Mouse (Mus musculus) hindbrain, embryonic 14.5 days (tissue): ENCODE results near the gene Etnk1. TPM values are rescaled to one million over a fixed set of nuclear protein-coding genes. Genes with fewer than 3 reads are reported as not detected.

Source experiments
- ATAC-seq: fragments of 200-750 bp; cut with Nextera tagmentation; 2 replicates; pipeline ENCODE4 v1.8.0; 2017; ENCODE audit warnings: moderate number of reproducible peaks, mild to moderate bottlenecking, moderate TSS enrichment, moderate library complexity; ENCODE audit not compliant: low FRiP score
- DNase-seq: peaks from one replicate; pipeline ENCODE4 v3.0.0-alpha.2; 2015; ENCODE audit warnings: low spot score
- H3K27ac ChIP-seq: fragments of 300-500 bp; sonication (generic); 2 replicates; pipeline ENCODE4 v1.5.1; 2014; ENCODE audit warnings: mild to moderate bottlenecking, moderate library complexity
- H3K27me3 ChIP-seq: fragments of 300-500 bp; sonication (generic); 2 replicates; pipeline ENCODE4 v1.6.1; 2014; ENCODE audit warnings: mild to moderate bottlenecking, low read length, mixed read lengths; ENCODE audit not compliant: control insufficient read depth, insufficient read depth
- H3K36me3 ChIP-seq: fragments of 300-500 bp; sonication (generic); replicated peaks from 2 replicates; pipeline ENCODE4 v1.6.1; 2014; ENCODE audit not compliant: control insufficient read depth, insufficient read depth
- H3K4me1 ChIP-seq: fragments of 300-500 bp; sonication (generic); replicated peaks from 2 replicates; pipeline ENCODE4 v1.6.1; 2014; ENCODE audit warnings: antibody characterized with exemption, low read length, mixed read lengths; ENCODE audit not compliant: control insufficient read depth, insufficient read depth
- H3K4me2 ChIP-seq: fragments of 300-500 bp; sonication (generic); replicated peaks from 2 replicates; pipeline ENCODE4 v1.6.1; 2014; ENCODE audit warnings: mild to moderate bottlenecking, moderate library complexity
- H3K4me3 ChIP-seq: fragments of 300-500 bp; sonication (generic); replicated peaks from 2 replicates; pipeline ENCODE4 v1.5.1; 2014; ENCODE audit warnings: mild to moderate bottlenecking, low read length
- H3K9ac ChIP-seq: fragments of 300-500 bp; sonication (generic); 2 replicates; pipeline ENCODE4 v1.6.1; 2014
- H3K9me3 ChIP-seq: fragments of 300-500 bp; sonication (generic); 2 replicates; pipeline ENCODE4 v1.6.1; 2016; ENCODE audit warnings: low read length; ENCODE audit not compliant: control insufficient read depth
- WGBS: fragments of 180-500 bp; shearing (Covaris S2); extraction: QIAGEN DNeasy Blood & Tissue Kit; methylation state at CpG from one replicate; pipeline ENCODE4 v1.1.7; 2014; 5-methylcytosine and 5-hydroxymethylcytosine counted together
- polyA plus RNA-seq: library from polyadenylated mRNA; unstranded; fragments of >200 nt; fragmentation: Nextera tagmentation; extraction: Ambion mirVana; gene quantifications from 2 replicates; pipeline ENCODE4 v1.2.1, GENCODE M21; 2014

Gene Etnk1
- polyA plus RNA-seq, 1 experiment from 2014 or later: 62.1 TPM

DNA sequence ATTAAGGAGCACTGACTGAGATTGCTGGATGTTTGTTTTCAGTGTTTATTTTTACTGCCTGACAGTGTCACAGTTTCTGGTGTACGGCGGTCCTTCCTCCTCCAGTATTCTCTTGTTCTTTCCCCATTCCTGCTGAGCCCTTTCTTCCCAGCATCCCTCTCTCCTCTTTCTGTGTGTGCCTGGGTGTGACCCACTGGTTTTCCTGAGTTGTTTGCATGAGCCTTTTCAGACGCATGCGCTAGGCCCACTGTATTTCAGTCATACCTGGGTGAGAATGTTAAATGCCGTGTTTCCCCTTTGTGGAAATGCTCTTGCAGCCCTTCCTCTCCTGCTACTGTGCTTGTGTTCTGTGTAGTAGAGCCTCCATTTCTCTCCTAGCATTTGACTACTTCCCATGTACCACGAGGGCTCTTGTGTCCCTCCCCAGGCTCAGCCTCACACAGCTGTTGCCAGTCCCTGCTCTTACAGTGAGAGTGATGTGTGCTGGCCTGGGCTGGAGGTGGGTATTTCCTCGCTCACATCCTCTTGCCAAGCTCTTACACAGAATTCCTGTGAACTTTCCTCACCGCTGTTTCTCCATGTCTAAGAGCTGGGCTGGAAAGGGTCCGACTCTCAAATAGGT, 24.6 kb downstream of the Etnk1 start:
- H3K9me3 ChIP-seq: no peaks in the 10 kb centered on the region
- no peak overlapping the region for H3K4me3 ChIP-seq
- 80% methylated on average over 9 of the region's 9 CpGs for WGBS
- peaks cover 32% of the 10 kb centered on the region for H3K36me3 ChIP-seq
- no peak overlapping the region for H3K9ac ChIP-seq
- DNase-seq: no peak
- no peak overlapping the region for H3K4me2 ChIP-seq
- ATAC-seq: no peak
- no peak overlapping the region for H3K27ac ChIP-seq
- no peaks in the 10 kb centered on the region for H3K4me1 ChIP-seq
- no peaks in the 10 kb centered on the region for H3K27me3 ChIP-seq

DNA sequence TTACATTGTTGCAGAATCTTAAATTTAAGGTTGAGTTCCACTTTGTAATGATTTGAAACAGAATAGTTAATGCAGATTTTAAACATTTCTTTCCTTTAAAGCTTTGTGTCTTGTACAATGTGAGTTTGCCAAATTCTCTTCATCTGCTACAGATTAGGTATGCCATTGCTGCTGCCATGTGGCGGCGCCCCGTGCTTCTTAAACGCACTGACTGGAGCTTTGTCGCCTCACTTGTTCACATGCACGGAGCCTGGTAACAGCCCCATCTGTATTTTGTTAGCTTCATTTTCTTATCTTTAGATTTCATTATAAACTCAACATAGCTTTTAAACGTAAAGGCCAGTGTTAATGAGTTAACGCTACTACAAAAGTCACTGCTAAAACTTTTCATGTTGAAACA, 25.7 kb downstream of the Etnk1 start:
- ATAC-seq: no peak
- 91% methylated on average over 8 of the region's 8 CpGs for WGBS

GRCm38 (mm10) chr6:143193166-143193565, 26.1 kb downstream of the Etnk1 start:
- ATAC-seq (no peak), DNase-seq (no peak)
- Histone ChIP-seq H3K9ac (no peak overlapping the region), H3K4me1 (no peaks in the 10 kb centered on the region), H3K4me3 (no peak overlapping the region), H3K4me2 (no peak overlapping the region), H3K36me3 (peaks cover 43% of the 10 kb centered on the region), H3K27ac (no peak overlapping the region), H3K9me3 (no peaks in the 10 kb centered on the region), H3K27me3 (no peaks in the 10 kb centered on the region)
- WGBS: 89% methylated on average over 10 of the region's 10 CpGs

More for the DNA sequence above, 25.7 kb downstream of the Etnk1 start:
- DNase-seq: no peak
- Histone ChIP-seq H3K9me3 (no peaks in the 10 kb centered on the region), H3K4me1 (no peaks in the 10 kb centered on the region), H3K36me3 (peaks cover 39% of the 10 kb centered on the region), H3K27me3 (no peaks in the 10 kb centered on the region), H3K4me2 (no peak overlapping the region), H3K9ac (no peak overlapping the region), H3K4me3 (no peak overlapping the region), H3K27ac (no peak overlapping the region)

DNA sequence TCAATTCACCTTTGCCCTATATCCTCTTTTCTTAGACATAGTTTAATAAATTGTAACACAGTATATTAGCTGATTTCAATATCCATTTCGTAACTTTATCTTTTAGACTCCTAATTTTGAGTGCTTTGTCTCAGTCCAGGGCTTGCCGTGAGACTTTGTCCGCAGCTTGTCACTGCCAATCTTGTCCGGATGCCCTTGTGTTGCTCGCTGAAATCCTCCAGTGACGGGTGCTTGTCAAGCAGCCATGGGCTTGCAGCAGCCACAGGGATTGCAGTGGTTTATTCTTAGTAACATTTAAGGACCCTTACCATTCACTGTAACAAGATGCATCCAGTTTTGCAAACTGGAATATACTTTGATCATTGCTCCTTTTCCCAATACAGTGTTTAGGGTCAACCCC, 26.6 kb downstream of the Etnk1 start:
- no peak overlapping the region for H3K4me2 ChIP-seq
- no peak for ATAC-seq
- 86% methylated on average over 6 of the region's 6 CpGs for WGBS

GRCm38 (mm10) chr6:143197053-143197452, 30.0 kb downstream of the Etnk1 start:
- no peak for DNase-seq
- Histone ChIP-seq H3K9ac (no peak overlapping the region), H3K27ac (no peak overlapping the region), H3K36me3 (peaks cover 66% of the 10 kb centered on the region), H3K4me2 (no peak overlapping the region), H3K27me3 (no peaks in the 10 kb centered on the region), H3K9me3 (no peaks in the 10 kb centered on the region), H3K4me1 (no peaks in the 10 kb centered on the region), H3K4me3 (no peak overlapping the region)
- no peak for ATAC-seq
- 91% methylated on average over 13 of the region's 13 CpGs for WGBS

More for the DNA sequence above, 26.6 kb downstream of the Etnk1 start:
- no peak for DNase-seq
- Histone ChIP-seq H3K27ac (no peak overlapping the region), H3K9me3 (no peaks in the 10 kb centered on the region), H3K27me3 (no peaks in the 10 kb centered on the region), H3K4me1 (no peaks in the 10 kb centered on the region), H3K4me3 (no peak overlapping the region), H3K36me3 (peaks cover 48% of the 10 kb centered on the region), H3K9ac (no peak overlapping the region)

DNA sequence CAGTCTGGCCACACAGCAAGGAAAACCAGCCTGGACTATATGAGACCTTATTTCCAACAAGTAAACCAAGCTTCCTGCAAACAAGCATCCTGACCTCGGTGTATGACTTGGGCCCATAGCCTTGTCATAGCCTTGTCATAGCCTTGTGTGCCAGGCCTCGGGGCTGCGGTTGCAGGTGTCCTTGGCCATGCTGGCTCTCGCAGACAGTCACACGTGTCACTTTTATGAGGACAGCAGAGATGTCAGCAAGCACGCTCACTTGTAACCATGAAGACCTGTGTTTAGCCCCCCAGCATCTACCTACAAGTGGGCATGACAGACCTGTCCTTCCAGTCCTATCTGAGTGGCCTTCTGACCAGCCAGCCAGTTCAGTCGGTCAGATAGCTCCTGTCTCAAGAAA, 31.4 kb downstream of the Etnk1 start:
- H3K36me3 ChIP-seq: peaks cover 73% of the 10 kb centered on the region
- H3K27me3 ChIP-seq: no peaks in the 10 kb centered on the region
- H3K9ac ChIP-seq: no peak overlapping the region
- no peak overlapping the region for H3K27ac ChIP-seq
- H3K9me3 ChIP-seq: no peaks in the 10 kb centered on the region
- ATAC-seq: no peak
- H3K4me2 ChIP-seq: no peak overlapping the region
- no peak overlapping the region for H3K4me3 ChIP-seq
- DNase-seq: no peak
- no peaks in the 10 kb centered on the region for H3K4me1 ChIP-seq
- 98% methylated on average over 7 of the region's 7 CpGs for whole genome bisulfite sequencing

DNA sequence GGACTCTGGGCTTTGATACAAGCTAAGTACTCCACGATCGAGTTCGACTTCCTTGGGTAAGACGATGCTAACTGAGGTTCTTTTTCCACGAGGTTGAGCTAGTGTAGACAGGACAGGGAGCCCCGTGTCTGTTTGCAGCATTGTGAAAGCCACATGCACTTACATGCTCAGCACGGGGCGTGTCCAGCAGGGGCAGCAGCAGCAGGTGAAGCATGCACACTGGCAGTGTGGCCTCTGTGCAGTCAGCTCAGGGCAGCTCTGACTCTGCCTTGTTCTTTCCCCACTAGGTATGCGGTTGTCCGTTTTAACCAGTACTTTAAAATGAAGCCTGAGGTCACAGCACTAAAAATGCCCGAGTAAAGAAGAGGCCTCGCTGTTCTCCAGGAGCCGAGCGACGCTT, 36.1 kb downstream of the Etnk1 start:
- peaks cover 66% of the 10 kb centered on the region for H3K36me3 ChIP-seq

GRCm38 (mm10) chr6:143208880-143209279, 41.9 kb downstream of the Etnk1 start:
- H3K9me3 ChIP-seq: no peaks in the 10 kb centered on the region
- H3K4me2 ChIP-seq: no peak overlapping the region
- whole genome bisulfite sequencing: 99% methylated on average over 3 of the region's 3 CpGs
- H3K36me3 ChIP-seq: peaks cover 28% of the 10 kb centered on the region
- no peak overlapping the region for H3K27ac ChIP-seq
- ATAC-seq (no peak), DNase-seq (no peak)
- H3K4me3 ChIP-seq: no peak overlapping the region
- no peaks in the 10 kb centered on the region for H3K27me3 ChIP-seq
- H3K9ac ChIP-seq: no peak overlapping the region
- no peaks in the 10 kb centered on the region for H3K4me1 ChIP-seq

More for the DNA sequence above, 36.1 kb downstream of the Etnk1 start:
- DNase-seq (no peak), ATAC-seq (no peak)
- Histone ChIP-seq H3K27me3 (no peaks in the 10 kb centered on the region), H3K9me3 (no peaks in the 10 kb centered on the region), H3K27ac (no peak overlapping the region), H3K4me3 (no peak overlapping the region), H3K4me1 (no peaks in the 10 kb centered on the region), H3K4me2 (no peak overlapping the region), H3K9ac (no peak overlapping the region)
- 93% methylated on average over 15 of the region's 15 CpGs for WGBS

DNA sequence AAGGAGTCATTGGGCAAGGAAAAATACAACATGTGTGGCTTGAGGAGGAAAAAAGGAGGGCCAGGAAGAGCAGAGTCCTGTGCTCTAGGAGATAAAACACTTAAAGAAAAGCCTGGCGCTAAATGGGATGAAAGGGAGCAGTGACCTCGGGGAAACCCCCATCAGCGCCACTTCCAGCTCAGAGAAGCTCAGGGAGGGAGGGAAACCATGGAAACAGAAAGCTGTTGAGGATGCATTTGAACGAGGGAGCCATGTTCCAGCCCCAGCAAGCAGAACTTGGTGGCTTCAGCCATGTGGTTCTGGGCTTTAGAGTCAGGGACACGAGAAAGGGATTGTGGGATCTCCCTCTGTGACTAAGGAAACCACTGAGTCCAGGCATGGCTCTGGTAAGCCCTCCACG, 45.7 kb downstream of the Etnk1 start:
- no peaks in the 10 kb centered on the region; the same call in 1 of the 2 replicates for H3K36me3 ChIP-seq
- no peak overlapping the region for H3K9ac ChIP-seq
- DNase-seq: no peak
- H3K9me3 ChIP-seq: no peaks in the 10 kb centered on the region
- H3K27me3 ChIP-seq: no peaks in the 10 kb centered on the region
- no peaks in the 10 kb centered on the region for H3K4me1 ChIP-seq
- no peak for ATAC-seq
- WGBS: 72% methylated on average over 6 of the region's 6 CpGs
- H3K27ac ChIP-seq: no peak overlapping the region
- no peak overlapping the region for H3K4me3 ChIP-seq
- no peak overlapping the region for H3K4me2 ChIP-seq

- no peak overlapping the region for H3K9ac ChIP-seq
- no peaks in the 10 kb centered on the region for H3K27me3 ChIP-seq
- no peak overlapping the region for H3K4me2 ChIP-seq
- H3K36me3 ChIP-seq: no peaks in the 10 kb centered on the region; the same call in 1 of the 2 replicates
- no peaks in the 10 kb centered on the region for H3K9me3 ChIP-seq
- ATAC-seq (no peak), DNase-seq (no peak)
- no peak overlapping the region for H3K4me3 ChIP-seq
- 96% methylated on average over 6 of the region's 6 CpGs for WGBS
- H3K27ac ChIP-seq: no peak overlapping the region
- no peaks in the 10 kb centered on the region for H3K4me1 ChIP-seq
Measured at GRCm38 (mm10) chr6:143213461-143213860, 46.4 kb downstream of the Etnk1 start.
